Mouse (Mus musculus) activated CD4-positive, CD25-positive, alpha-beta regulatory T cell, adult 4 months (primary cell): ENCODE results near the gene Dand5. TPM values are rescaled to one million over a fixed set of nuclear protein-coding genes. Genes with fewer than 3 reads are reported as not detected.

Experiments
- ATAC-seq: one replicate; pipeline ENCODE4 v1.8.0; 2017
- polyA plus RNA-seq, 2 experiments: library from polyadenylated mRNA; unstranded; fragments of 100-300 nt; shearing (Covaris generic); gene quantifications; one replicate each; pipeline ENCODE4 v1.2.1; 2017

Gene Dand5
- polyA plus RNA-seq, 2 experiments from 2014 or later, result 4.2 to 4.5 TPM

GRCm38 (mm10) chr8:84783198-84783918, 39.3 kb downstream of the Dand5 start:
- ATAC-seq, result no peak

GRCm38 (mm10) chr8:84782680-84783079, 39.9 kb downstream of the Dand5 start:
- ATAC-seq, result no peak

- ATAC-seq, result no peak
Observed at GRCm38 (mm10) chr8:84781686-84782505, 40.7 kb downstream of the Dand5 start.

- no peak for ATAC-seq
Observed at GRCm38 (mm10) chr8:84780949-84781680, 41.5 kb downstream of the Dand5 start.

- no peak for ATAC-seq
Observed at GRCm38 (mm10) chr8:84780225-84780555, 42.4 kb downstream of the Dand5 start.

- no peak for ATAC-seq
Observed at GRCm38 (mm10) chr8:84779519-84780224, 43.0 kb downstream of the Dand5 start.

GRCm38 (mm10) chr8:84778638-84779380, 43.8 kb downstream of the Dand5 start:
- ATAC-seq, result no peak

GRCm38 (mm10) chr8:84777899-84778637, 44.6 kb downstream of the Dand5 start:
- no peak for ATAC-seq

GRCm38 (mm10) chr8:84776569-84776968, 46.1 kb downstream of the Dand5 start:
- ATAC-seq, result no peak

- no peak for ATAC-seq
Observed at GRCm38 (mm10) chr8:84775621-84776113, 47.0 kb downstream of the Dand5 start.

- no peak for ATAC-seq
Observed at GRCm38 (mm10) chr8:84775105-84775591, 47.5 kb downstream of the Dand5 start.

GRCm38 (mm10) chr8:84774473-84774911, 48.1 kb downstream of the Dand5 start:
- no peak for ATAC-seq

GRCm38 (mm10) chr8:84773833-84774232, 48.8 kb downstream of the Dand5 start:
- no peak for ATAC-seq

- ATAC-seq, result no peak
Observed at GRCm38 (mm10) chr8:84773304-84773703, 49.3 kb downstream of the Dand5 start.

- ATAC-seq, result no peak
Observed at GRCm38 (mm10) chr8:84772628-84773027, 50.0 kb downstream of the Dand5 start.

GRCm38 (mm10) chr8:84771941-84772378, 50.7 kb downstream of the Dand5 start:
- ATAC-seq, result no peak

GRCm38 (mm10) chr8:84771000-84771687, 51.5 kb downstream of the Dand5 start:
- ATAC-seq, result no peak

GRCm38 (mm10) chr8:84770100-84770953, 52.3 kb downstream of the Dand5 start:
- ATAC-seq, result no peak

GRCm38 (mm10) chr8:84769324-84769723, 53.3 kb downstream of the Dand5 start:
- no peak for ATAC-seq
